Mouse (Mus musculus) heart, postnatal 0 days (tissue): Measurements from ENCODE around the gene Sh3gl3.

Experiments used
- CTCF ChIP-seq: IDR thresholded peaks from 2 replicates; pipeline ENCODE4 v1.5.1; 2016; ENCODE audit warnings: antibody characterized with exemption, control low read depth, low read depth
- EP300 ChIP-seq: IDR thresholded peaks from 2 replicates; pipeline ENCODE4 v1.6.1; 2016; ENCODE audit warnings: antibody characterized with exemption, low read depth

DNA sequence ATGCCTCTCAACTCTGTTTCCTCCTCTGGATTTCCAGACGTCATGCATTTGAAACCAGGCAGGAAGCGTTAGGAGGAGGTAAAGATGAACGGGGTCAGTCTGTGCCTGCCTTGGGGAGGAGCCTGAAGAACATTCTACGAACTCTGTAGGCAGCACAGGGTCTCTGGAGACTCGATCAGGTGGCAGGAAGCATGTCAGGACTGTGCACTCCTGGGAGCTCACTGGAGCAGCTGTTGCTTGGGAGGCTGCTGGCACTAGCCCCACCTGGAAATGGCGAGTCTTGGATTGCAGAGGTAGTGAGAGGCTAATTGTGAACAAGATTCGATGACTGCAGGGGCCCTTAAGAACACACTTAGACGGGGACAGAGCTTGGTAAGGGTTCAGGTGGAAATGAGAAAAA lies 167.8 kb downstream of the Sh3gl3 start:
- TF ChIP-seq CTCF: no peak
- TF ChIP-seq EP300: no peak
